Mouse (Mus musculus) cerebellum, adult 2 months (tissue): ENCODE results near the gene Atl3.

Experiments
- CTCF ChIP-seq: fragments of 200-500 bp; IDR thresholded peaks from 2 replicates; pipeline ENCODE4 v1.5.1; 2011; ENCODE audit warnings: low read depth, mild to moderate bottlenecking, control low read depth, low read length, moderate library complexity, borderline replicate concordance; ENCODE audit not compliant: insufficient read depth
- POLR2A ChIP-seq: fragments of 200-500 bp; IDR thresholded peaks from 2 replicates; pipeline ENCODE4 v1.6.1; 2011; ENCODE audit warnings: low read length, control low read depth, borderline replicate concordance; ENCODE audit not compliant: insufficient read depth

- TF ChIP-seq CTCF (no peak), POLR2A (no peak)
These were observed 59.6 kb downstream of the Atl3 start for GRCm38 (mm10) chr19:7553441-7553840.
